Mouse (Mus musculus): Measurements from ENCODE around the gene Iffo2. TPM values are rescaled to one million over a fixed set of nuclear protein-coding genes. Genes with fewer than 3 reads are reported as not detected.

Iffo2 gene
- polyA plus RNA-seq, 1 experiment: 1.2 TPM

DNA sequence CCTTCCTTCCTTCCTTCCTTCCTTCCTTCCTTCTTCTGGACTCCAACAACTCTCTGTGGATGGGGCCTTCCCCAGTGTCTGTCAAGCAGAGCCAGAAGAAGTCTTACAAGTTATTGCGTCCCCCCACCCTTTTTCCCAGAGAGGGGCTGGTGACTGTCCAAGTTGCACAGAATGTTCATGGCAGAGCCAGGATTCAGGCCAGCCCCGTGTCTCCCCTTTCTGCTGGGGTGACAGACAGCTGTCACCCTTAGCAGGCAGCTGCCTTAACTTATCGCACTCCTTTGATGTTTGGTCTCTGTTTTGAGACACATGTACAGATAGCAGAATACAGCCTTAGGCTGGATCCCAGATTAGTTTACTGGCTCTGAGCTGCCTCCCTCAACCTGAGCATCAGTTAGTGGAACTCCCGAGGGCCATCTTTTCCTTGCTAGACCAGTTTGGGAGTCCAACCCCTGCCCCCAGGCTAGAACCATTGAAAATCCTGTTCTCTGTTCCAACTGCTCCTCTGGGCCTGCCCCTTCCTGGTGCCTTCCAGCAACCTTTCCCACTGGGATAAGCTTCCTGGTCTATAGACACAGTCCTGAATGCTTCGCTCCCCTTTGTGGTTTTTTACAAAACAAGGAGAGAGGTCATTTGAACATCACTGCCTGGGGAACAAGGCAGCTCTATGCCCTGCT, 59.1 kb downstream of the Iffo2 start:
- H3K36me3 ChIP-seq (ENCODE audit: control insufficient read depth, insufficient read depth, low read length): no peaks in the 10 kb centered on the region
- H3K27ac ChIP-seq (ENCODE audit: control insufficient read depth, insufficient read depth, low read depth, low read length): no peak overlapping the region
- H3K27me3 ChIP-seq (ENCODE audit: control insufficient read depth, insufficient read depth, low read length): no peaks in the 10 kb centered on the region
- H3K4me3 ChIP-seq (ENCODE audit: control insufficient read depth, low read depth, low read length): no peak overlapping the region
- H3K4me1 ChIP-seq (ENCODE audit: control insufficient read depth, insufficient read depth, low read length): no peaks in the 10 kb centered on the region; the same call in 1 of the 2 replicates
- TF ChIP-seq POLR2A (IDR thresholded peaks at IDR 0.05; ENCODE audit: control insufficient read depth, low read depth, low read length) (no peak), CTCF (IDR thresholded peaks at IDR 0.05; ENCODE audit: control insufficient read depth, insufficient read depth, insufficient replicate concordance, low read depth, low read length) (no peak)

DNA sequence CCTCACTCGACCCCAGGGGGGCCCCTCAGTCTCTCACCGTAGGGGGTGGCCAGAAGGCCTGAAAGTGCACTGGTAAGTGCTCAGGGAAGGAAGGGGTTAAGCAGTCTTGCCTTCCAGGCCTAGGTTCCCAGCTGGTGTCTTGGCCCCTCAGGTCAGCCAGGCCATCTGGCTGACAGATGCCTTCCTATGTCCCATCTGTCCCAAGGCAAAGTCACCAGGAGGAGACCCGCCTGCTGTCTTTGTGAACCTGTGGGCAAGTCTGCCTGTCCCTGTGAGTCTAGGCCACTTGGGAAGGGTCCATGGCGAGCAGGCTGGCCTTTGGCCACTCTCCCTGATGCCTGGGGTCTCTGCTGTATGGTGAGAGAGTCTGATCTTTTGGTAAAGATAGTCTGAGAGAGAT, 60.1 kb downstream of the Iffo2 start:
- H3K4me1 ChIP-seq (ENCODE audit: control insufficient read depth, insufficient read depth, low read length): no peaks in the 10 kb centered on the region; the same call in 1 of the 2 replicates

DNA sequence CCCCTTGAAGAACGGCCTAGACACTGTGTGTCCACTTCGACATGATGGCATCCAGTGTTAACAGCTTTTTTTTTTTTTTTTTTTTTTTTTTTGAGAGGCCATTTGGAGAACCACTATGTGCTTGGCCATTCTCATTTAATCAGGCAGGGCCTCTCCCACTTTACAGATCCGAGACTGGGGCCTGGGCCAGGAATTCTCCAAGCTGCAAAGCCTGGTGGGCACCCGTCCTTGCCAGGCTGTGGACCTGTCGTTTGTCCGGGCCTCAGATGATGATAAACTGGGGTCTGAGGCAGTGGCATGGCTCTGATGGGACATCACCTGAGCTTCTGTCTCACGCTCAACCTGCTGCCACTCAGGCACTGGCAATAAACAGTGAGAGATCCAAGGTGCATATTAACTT, 62.5 kb downstream of the Iffo2 start:
- H3K4me1 ChIP-seq (ENCODE audit: control insufficient read depth, insufficient read depth, low read length): peaks cover 3% of the 10 kb centered on the region
- no peaks in the 10 kb centered on the region for H3K36me3 ChIP-seq (ENCODE audit: control insufficient read depth, insufficient read depth, low read length)
- no peaks in the 10 kb centered on the region for H3K27me3 ChIP-seq (ENCODE audit: control insufficient read depth, insufficient read depth, low read length)
- no peak for TF ChIP-seq POLR2A (IDR thresholded peaks at IDR 0.05; ENCODE audit: control insufficient read depth, low read depth, low read length)
- no peak for TF ChIP-seq CTCF (IDR thresholded peaks at IDR 0.05; ENCODE audit: control insufficient read depth, insufficient read depth, insufficient replicate concordance, low read depth, low read length)
- H3K27ac ChIP-seq (ENCODE audit: control insufficient read depth, insufficient read depth, low read depth, low read length): no peak overlapping the region
- H3K4me3 ChIP-seq (ENCODE audit: control insufficient read depth, low read depth, low read length): no peak overlapping the region

More for the DNA sequence above, 60.1 kb downstream of the Iffo2 start:
- H3K36me3 ChIP-seq (ENCODE audit: control insufficient read depth, insufficient read depth, low read length): no peaks in the 10 kb centered on the region
- H3K4me3 ChIP-seq (ENCODE audit: control insufficient read depth, low read depth, low read length): no peak overlapping the region
- TF ChIP-seq POLR2A (IDR thresholded peaks at IDR 0.05; ENCODE audit: control insufficient read depth, low read depth, low read length) (no peak), CTCF (IDR thresholded peaks at IDR 0.05; ENCODE audit: control insufficient read depth, insufficient read depth, insufficient replicate concordance, low read depth, low read length) (no peak)
- H3K27me3 ChIP-seq (ENCODE audit: control insufficient read depth, insufficient read depth, low read length): no peaks in the 10 kb centered on the region
- H3K27ac ChIP-seq (ENCODE audit: control insufficient read depth, insufficient read depth, low read depth, low read length): no peak overlapping the region

DNA sequence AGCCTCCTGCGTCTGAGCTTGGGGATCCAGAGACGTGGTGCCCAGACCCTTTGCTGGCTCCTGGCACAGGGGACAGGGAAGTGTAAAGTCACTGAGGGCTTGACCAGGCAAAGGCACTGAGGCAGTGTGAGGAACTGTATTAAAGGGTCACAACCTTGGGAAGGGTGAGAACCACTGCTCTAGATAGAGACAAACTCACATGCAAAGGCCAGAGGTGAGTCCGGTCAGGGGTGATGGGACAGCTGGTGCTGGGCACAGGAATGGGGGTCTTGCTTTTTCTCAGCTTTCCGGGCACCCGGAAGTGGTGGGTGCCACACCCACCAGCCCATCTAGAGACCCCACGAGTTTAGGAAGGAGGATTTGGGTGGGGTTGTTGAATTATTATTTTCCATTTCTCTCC, 63.0 kb downstream of the Iffo2 start:
- TF ChIP-seq POLR2A (IDR thresholded peaks at IDR 0.05; ENCODE audit: control insufficient read depth, low read depth, low read length) (no peak), CTCF (IDR thresholded peaks at IDR 0.05; ENCODE audit: control insufficient read depth, insufficient read depth, insufficient replicate concordance, low read depth, low read length) (no peak)
- peaks cover 4% of the 10 kb centered on the region for H3K4me1 ChIP-seq (ENCODE audit: control insufficient read depth, insufficient read depth, low read length)
- H3K27me3 ChIP-seq (ENCODE audit: control insufficient read depth, insufficient read depth, low read length): no peaks in the 10 kb centered on the region
- no peak overlapping the region for H3K27ac ChIP-seq (ENCODE audit: control insufficient read depth, insufficient read depth, low read depth, low read length)
- H3K36me3 ChIP-seq (ENCODE audit: control insufficient read depth, insufficient read depth, low read length): no peaks in the 10 kb centered on the region
- H3K4me3 ChIP-seq (ENCODE audit: control insufficient read depth, low read depth, low read length): no peak overlapping the region

DNA sequence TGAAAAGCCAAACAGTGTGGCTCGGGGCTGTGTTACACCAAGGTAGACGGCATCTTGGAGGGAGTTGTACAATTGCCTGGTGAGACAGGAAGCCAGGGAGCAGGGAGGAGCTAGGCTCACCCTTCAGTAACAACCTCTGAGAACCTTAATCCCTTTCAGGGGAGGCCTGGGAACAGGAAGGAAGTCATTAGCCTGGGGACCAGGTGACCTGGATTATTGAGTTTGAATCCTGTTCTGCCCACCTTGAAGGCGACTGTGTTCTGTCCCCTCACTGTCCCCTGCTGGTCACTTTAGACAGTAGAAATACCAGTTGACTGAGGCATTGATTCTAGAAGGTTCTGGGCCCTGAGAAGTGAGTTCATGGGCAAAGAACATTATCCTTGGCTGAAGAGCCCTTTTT, 63.7 kb downstream of the Iffo2 start:
- Histone ChIP-seq H3K4me1 (ENCODE audit: control insufficient read depth, insufficient read depth, low read length) (peaks cover 7% of the 10 kb centered on the region), H3K27ac (ENCODE audit: control insufficient read depth, insufficient read depth, low read depth, low read length) (no peak overlapping the region), H3K27me3 (ENCODE audit: control insufficient read depth, insufficient read depth, low read length) (no peaks in the 10 kb centered on the region), H3K36me3 (ENCODE audit: control insufficient read depth, insufficient read depth, low read length) (no peaks in the 10 kb centered on the region), H3K4me3 (ENCODE audit: control insufficient read depth, low read depth, low read length) (no peak overlapping the region)
- TF ChIP-seq POLR2A (IDR thresholded peaks at IDR 0.05; ENCODE audit: control insufficient read depth, low read depth, low read length) (no peak), CTCF (IDR thresholded peaks at IDR 0.05; ENCODE audit: control insufficient read depth, insufficient read depth, insufficient replicate concordance, low read depth, low read length) (no peak)

DNA sequence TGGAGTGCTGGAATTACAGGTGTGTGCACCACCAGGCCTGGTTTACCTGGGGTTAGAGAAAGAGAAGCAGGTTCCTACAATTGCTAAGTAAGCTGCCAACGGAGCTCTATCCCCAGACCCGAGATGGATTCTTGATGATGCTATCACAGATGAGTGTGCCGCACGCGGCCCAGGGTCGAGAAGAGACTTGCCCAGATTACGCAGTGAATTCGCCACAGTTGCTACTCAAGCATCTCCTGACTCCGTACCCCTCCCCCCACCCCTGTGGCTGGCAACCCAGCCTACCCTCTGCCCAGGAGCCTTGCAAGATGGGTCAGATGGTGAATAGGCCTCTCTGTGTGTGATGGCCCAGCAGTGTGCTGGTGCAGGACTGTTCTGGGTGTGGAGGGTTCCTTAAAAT, 66.4 kb downstream of the Iffo2 start:
- no peaks in the 10 kb centered on the region for H3K27me3 ChIP-seq (ENCODE audit: control insufficient read depth, insufficient read depth, low read length)
- H3K4me1 ChIP-seq (ENCODE audit: control insufficient read depth, insufficient read depth, low read length): peaks cover 7% of the 10 kb centered on the region
- no peak overlapping the region for H3K27ac ChIP-seq (ENCODE audit: control insufficient read depth, insufficient read depth, low read depth, low read length)
- TF ChIP-seq CTCF (IDR thresholded peaks at IDR 0.05; ENCODE audit: control insufficient read depth, insufficient read depth, insufficient replicate concordance, low read depth, low read length): no peak
- no peak overlapping the region for H3K4me3 ChIP-seq (ENCODE audit: control insufficient read depth, low read depth, low read length)
- H3K36me3 ChIP-seq (ENCODE audit: control insufficient read depth, insufficient read depth, low read length): no peaks in the 10 kb centered on the region

DNA sequence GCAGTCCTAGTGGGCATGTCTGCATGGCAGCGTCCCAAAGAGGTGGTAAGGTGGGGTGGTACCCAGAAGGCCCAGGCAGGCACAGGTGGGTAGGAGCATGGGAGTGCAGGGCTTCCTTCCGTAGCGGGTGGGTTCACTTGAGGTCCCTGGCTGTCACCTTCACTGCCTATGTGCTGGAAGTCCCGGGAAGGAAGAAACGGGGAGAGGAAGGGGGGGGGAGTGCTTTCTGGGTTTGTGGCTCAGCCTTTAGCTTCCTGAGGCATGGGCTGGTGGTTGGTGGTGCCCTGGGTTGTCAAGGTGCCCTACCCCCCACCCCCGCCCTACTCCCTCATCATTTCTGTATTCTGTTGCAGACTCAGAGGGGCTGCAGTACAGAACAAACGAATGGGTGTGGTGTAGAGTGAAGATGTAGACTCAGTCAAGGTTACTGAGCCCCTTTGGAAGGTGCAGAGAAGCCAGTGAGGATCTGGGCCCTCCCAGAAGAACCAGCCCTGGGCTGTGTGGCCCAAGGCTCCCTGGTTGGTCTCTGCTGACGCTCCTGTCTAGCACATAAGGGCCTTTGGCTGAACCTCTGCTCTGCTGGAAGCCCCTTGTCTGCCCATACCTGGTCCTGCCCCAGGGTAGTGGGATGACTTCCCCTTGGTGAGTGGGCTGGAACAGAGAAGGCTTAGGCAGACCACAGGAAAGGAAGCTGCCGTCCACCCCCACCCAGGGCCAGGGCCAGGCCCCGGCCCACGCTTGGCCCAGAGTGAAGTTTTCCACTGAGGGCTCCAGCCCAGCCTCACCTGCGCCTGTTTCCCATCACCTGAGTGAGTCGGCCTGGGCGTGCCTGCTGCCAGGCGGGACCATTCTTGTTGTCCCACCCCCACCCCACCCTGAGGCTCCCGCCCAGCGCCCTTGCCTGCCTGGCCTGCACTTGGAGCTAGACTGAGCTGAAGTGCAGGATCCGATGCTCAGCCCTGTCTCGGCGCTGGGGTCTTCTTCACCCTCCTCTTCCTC, 67.2 kb downstream of the Iffo2 start:
- Histone ChIP-seq H3K4me1 (ENCODE audit: control insufficient read depth, insufficient read depth, low read length) (peaks cover 9% of the 10 kb centered on the region), H3K36me3 (ENCODE audit: control insufficient read depth, insufficient read depth, low read length) (no peaks in the 10 kb centered on the region), H3K27ac (ENCODE audit: control insufficient read depth, insufficient read depth, low read depth, low read length) (no peak overlapping the region), H3K27me3 (ENCODE audit: control insufficient read depth, insufficient read depth, low read length) (no peaks in the 10 kb centered on the region), H3K4me3 (ENCODE audit: control insufficient read depth, low read depth, low read length) (no peak overlapping the region)
- TF ChIP-seq CTCF (IDR thresholded peaks at IDR 0.05; ENCODE audit: control insufficient read depth, insufficient read depth, insufficient replicate concordance, low read depth, low read length) (no peak), POLR2A (IDR thresholded peaks at IDR 0.05; ENCODE audit: control insufficient read depth, low read depth, low read length) (no peak)
